Mouse (Mus musculus) liver, adult 2 months (tissue): ENCODE measurements around the gene Cxcl15.

ENCODE experiments used
- CTCF ChIP-seq: fragments of 200-500 bp; IDR thresholded peaks from 2 replicates; pipeline ENCODE4 v1.5.1; 2011; ENCODE audit warnings: low read depth, low read length, control low read depth
- POLR2A ChIP-seq: fragments of 200-500 bp; IDR thresholded peaks from 2 replicates; pipeline ENCODE4 v1.6.1; 2011; ENCODE audit warnings: low read length, control low read depth; ENCODE audit not compliant: insufficient read depth; ENCODE audit errors: extremely low read depth

DNA sequence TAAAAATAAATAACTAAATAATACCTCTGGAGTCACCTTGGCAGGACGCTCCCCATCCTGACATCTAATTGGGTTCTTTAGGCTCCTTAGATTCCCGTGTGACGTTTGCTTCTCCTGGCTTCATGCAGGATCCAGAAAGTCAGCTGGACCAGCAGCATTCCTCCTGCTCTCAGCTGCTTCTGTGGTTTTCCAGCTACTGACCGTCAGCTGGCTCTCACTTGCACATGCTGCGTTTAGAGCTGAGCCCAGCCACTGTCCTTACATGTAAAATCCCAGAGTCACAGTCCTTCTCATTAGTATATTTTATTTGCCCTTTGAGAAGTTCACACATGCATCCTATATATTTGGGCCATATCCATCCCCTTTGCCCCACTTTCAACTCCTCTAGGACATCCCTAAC lies 44.2 kb downstream of the Cxcl15 start:
- TF ChIP-seq CTCF = no peak
- TF ChIP-seq POLR2A = no peak
